Mouse (Mus musculus) macrophage (primary cell): ENCODE measurements around the gene Lman1l. TPM values are rescaled to one million over a fixed set of nuclear protein-coding genes. Genes with fewer than 3 reads are reported as not detected.

ENCODE experiments used
- H3K27ac ChIP-seq: fragments of 350-480 bp; formaldehyde crosslinking; 2 replicates; pipeline ENCODE4 v1.9.0; 2021
- H3K36me3 ChIP-seq: fragments of 350-480 bp; formaldehyde crosslinking; 2 replicates; pipeline ENCODE4 v1.9.0; 2021; ENCODE audit errors: inconsistent target
- H3K4me3 ChIP-seq: fragments of 350-480 bp; formaldehyde crosslinking; 2 replicates; pipeline ENCODE4 v1.9.0; 2021; ENCODE audit errors: inconsistent target
- H3K79me2 ChIP-seq: fragments of 350-480 bp; formaldehyde crosslinking; 2 replicates; pipeline ENCODE4 v1.9.0; 2021; ENCODE audit errors: inconsistent target
- WGBS: methylation state at CpG from one replicate; pipeline ENCODE4 v1.1.7; 2026; ENCODE audit warnings: inconsistent platforms; ENCODE audit not compliant: missing documents; 5-methylcytosine and 5-hydroxymethylcytosine counted together
- polyA plus RNA-seq: library from polyadenylated mRNA; stranded (reverse); fragments of 250-400 nt; gene quantifications from 3 replicates; pipeline ENCODE4 v1.2.4, GENCODE M21; 2018; ENCODE audit warnings: inconsistent platforms
- total RNA-seq, 78 experiments: library from RNA; depleted of rRNA; stranded (reverse); fragments of 250-400 nt; gene quantifications; 1 replicate in 9 of 78; 2 replicates in 24 of 78; 3 replicates in 43 of 78; 4 replicates in 2 of 78; pipeline ENCODE4 v1.2.4; 2018; ENCODE audit warnings: inconsistent platforms in 56 of 78

The Lman1l gene
- total RNA-seq (2018; cell fraction: chromatin; rRNA removed) = 1 to 10 TPM in 2 of 26 experiments, under 1 TPM in 6, not detected in 18; 0.42 to 1.8 (median 0.63) TPM
- total RNA-seq (2018; cell fraction: cytosol; rRNA removed) = under 1 TPM in 1 of 26 experiments, not detected in 25; 0.05 TPM
- 1 to 10 TPM in 1 of 26 experiments, under 1 TPM in 5, not detected in 20; 0.28 to 1.3 (median 0.75) TPM for total RNA-seq (2018; cell fraction: nucleus; rRNA removed)
- not detected in 3 replicates for polyA plus RNA-seq

DNA sequence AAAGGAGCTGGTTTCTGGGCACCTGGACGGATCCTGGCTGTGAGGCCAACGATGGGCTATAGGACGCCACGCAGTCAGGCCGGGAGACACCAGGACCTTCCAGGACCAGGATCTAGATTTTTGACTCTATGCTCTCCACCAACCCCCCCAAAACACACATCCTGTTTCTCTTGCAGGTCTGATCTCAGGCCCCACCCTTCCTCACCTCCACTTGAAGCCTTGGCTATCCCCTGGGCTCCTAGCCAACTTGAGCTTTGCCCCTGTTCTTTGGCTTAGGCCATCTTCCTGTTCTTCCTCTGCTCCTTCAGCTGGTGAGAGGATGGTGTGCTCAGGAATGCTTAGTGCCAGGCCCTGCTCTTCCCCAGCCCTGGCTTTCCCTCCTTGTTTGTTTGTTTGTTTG is at the start of gene Lman1l:
Gene Lman1l (minus strand): TSS at position 101 of the 400 bp plus-strand sequence.
- WGBS = 91% methylated on average over 5 of the region's 5 CpGs
- Histone ChIP-seq H3K27ac (no peak within 1 kb of the TSS), H3K79me2 (no peaks in the 10 kb centered on the region), H3K36me3 (peaks cover 7% of the 10 kb centered on the region; the same call in 1 of the 2 replicates), H3K4me3 (no peak within 1 kb of the TSS)

GRCm38 (mm10) chr9:57669566-57669965 is 49.0 kb upstream of the Lman1l start:
- H3K79me2 ChIP-seq = no peaks in the 10 kb centered on the region
- 93% methylated on average over 3 of the region's 3 CpGs for WGBS
- H3K4me3 ChIP-seq = no peak overlapping the region
- H3K27ac ChIP-seq = no peak overlapping the region
- H3K36me3 ChIP-seq = no peaks in the 10 kb centered on the region

GRCm38 (mm10) chr9:57668277-57668676 is 47.7 kb upstream of the Lman1l start:
- Histone ChIP-seq H3K27ac (no peak overlapping the region), H3K4me3 (no peak overlapping the region), H3K36me3 (no peaks in the 10 kb centered on the region), H3K79me2 (no peaks in the 10 kb centered on the region)
- WGBS = 30% methylated on average over 1 of the region's 1 CpGs

DNA sequence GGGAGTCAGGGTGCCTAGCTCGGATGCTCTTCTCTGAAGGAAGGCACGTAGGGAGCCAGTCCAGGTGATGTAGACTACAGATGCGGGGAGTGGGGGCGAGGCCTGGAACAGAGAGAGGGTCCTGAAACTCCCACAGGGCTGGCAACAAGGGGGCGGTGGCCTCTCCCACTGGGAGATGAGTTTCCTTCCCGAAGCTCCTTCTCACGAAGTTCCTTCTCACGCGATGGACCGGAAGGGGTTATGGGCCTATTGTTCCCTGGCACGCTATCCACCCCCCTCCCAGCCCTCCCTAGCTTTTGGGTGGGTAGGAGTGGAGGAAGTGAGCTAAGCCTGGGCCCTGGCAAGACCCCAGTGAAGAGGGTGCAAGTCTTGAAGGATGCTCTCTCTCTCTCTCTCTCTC is 47.2 kb upstream of the Lman1l start:
- Histone ChIP-seq H3K27ac (no peak overlapping the region), H3K4me3 (no peak overlapping the region), H3K79me2 (no peaks in the 10 kb centered on the region), H3K36me3 (no peaks in the 10 kb centered on the region)
- 73% methylated on average over 11 of the region's 11 CpGs for WGBS

DNA sequence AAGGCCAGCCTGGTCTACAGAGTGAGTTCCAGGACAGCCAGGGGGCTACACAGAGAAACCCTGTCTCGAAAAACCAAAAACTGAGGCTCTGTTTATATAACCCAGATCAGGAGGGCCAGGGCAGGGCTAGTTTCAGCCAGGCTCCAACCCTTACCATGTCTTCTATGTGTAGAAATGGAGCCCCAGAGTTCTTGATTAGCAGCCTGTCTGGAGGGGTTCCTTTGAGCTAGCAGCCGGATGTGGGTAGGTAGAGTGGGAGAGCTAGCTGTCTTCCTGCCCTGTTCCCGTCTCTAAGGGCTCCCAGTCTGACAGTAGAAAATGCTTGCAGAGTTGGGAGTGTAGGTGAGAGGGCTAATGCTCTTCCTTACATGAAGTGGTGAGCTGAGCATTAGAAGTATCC is 46.6 kb upstream of the Lman1l start:
- no peaks in the 10 kb centered on the region for H3K36me3 ChIP-seq
- no peak overlapping the region for H3K27ac ChIP-seq
- no peak overlapping the region for H3K4me3 ChIP-seq
- WGBS = 73% methylated on average over 3 of the region's 3 CpGs
- no peaks in the 10 kb centered on the region for H3K79me2 ChIP-seq

- H3K4me3 ChIP-seq = no peak overlapping the region
- no peaks in the 10 kb centered on the region for H3K79me2 ChIP-seq
- no peak overlapping the region for H3K27ac ChIP-seq
- 92% methylated on average over 8 of the region's 8 CpGs for WGBS
- no peaks in the 10 kb centered on the region for H3K36me3 ChIP-seq
Measured at GRCm38 (mm10) chr9:57666536-57666935, 46.0 kb upstream of the Lman1l start.

DNA sequence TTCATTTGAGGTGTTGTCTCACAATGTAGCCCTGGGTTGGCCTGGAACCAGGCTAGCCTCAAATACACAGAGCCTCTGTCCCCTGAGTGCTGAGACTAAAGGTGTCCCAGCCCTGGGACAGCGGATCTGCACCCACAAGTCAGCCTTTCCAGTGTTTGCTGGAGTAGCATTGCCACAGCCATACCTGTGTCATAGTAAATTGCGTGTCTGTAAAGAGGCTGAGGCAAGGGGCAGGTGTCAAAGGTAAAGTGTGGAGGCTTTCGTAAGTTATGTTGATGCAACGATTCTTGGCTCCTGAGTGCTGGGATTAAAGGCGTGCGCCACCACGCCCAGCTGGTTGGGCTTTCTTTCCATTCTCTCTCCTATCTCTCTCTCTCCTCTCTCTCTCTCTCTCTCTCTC is 44.0 kb upstream of the Lman1l start:
- Histone ChIP-seq H3K79me2 (no peaks in the 10 kb centered on the region), H3K4me3 (no peak overlapping the region), H3K27ac (no peak overlapping the region), H3K36me3 (no peaks in the 10 kb centered on the region)
- WGBS = 70% methylated on average over 3 of the region's 7 CpGs

DNA sequence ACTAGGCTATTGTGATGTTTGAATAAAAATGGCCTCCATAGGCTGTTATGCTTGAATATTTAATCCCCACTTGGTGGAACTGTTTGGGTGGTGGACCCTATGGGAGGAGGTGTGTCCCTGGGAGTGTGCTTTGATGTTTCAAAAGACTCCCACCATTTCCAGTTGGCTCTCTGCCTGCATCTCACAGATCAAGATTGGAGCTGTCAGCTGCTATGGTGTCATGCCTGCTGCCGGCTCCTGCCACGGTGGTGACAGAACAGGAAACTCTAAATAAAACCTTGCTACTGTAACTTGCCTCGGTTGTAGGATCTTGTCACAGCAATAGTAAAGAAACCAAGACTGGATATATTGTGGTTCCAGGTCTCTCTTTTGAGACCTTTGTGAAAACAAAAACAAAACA is 41.0 kb upstream of the Lman1l start:
- H3K27ac ChIP-seq = no peak overlapping the region
- no peaks in the 10 kb centered on the region for H3K79me2 ChIP-seq
- no peaks in the 10 kb centered on the region for H3K36me3 ChIP-seq
- WGBS = 64% methylated on average over 3 of the region's 3 CpGs
- H3K4me3 ChIP-seq = no peak overlapping the region

GRCm38 (mm10) chr9:57660501-57660900 is 39.9 kb upstream of the Lman1l start:
- WGBS = 42% methylated on average over 6 of the region's 6 CpGs
- Histone ChIP-seq H3K36me3 (no peaks in the 10 kb centered on the region), H3K4me3 (no peak overlapping the region), H3K79me2 (no peaks in the 10 kb centered on the region), H3K27ac (no peak overlapping the region)

GRCm38 (mm10) chr9:57659774-57660173 is 39.2 kb upstream of the Lman1l start:
- Histone ChIP-seq H3K36me3 (no peaks in the 10 kb centered on the region), H3K27ac (no peak overlapping the region), H3K79me2 (no peaks in the 10 kb centered on the region), H3K4me3 (no peak overlapping the region)
- WGBS = 17% methylated on average over 4 of the region's 4 CpGs

DNA sequence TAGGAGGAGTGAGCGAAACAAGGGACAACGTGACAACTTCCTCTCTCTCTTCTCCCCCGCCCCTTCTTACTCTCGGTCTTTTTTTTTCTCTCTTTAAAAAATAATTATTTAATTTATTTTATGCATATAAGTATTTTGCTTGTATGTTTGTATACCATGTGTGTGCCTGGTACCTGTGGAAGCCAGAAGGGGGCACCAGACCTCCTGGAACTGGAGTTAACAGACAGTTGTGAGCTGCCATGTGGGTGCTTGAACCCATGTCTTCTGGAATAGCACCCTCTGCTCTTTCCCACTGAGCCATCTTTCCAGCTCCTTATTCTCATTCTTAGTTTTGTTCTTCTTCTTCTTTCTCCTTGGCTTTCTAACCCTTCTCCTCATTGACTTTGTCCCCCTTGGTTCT is 38.4 kb upstream of the Lman1l start:
- no peak overlapping the region for H3K27ac ChIP-seq
- H3K36me3 ChIP-seq = no peaks in the 10 kb centered on the region
- peaks cover 6% of the 10 kb centered on the region; the same call in 1 of the 2 replicates for H3K79me2 ChIP-seq
- H3K4me3 ChIP-seq = no peak overlapping the region
- 75% methylated on average over 2 of the region's 4 CpGs for WGBS

DNA sequence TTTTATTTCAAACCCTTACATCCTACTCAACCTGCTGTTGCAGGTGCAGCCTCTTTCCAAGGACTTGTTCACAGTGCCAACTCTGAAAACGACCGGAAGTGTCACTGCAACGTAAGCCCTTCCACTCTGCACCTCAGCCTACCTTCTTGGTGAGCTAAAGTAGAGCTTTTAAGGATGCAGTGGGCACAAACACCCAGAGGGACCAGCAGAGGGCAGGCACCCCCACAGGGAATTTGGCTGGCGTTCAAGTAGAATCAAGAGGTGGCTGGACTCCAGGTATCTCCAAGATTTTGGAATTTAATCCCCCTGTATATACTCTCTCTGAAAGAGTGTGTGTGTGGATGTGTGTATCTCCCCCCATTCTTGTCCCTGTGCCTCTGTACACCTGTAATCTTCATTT is 37.3 kb upstream of the Lman1l start:
- no peak overlapping the region for H3K27ac ChIP-seq
- no peak overlapping the region for H3K4me3 ChIP-seq
- H3K36me3 ChIP-seq = no peaks in the 10 kb centered on the region
- WGBS = 61% methylated on average over 4 of the region's 4 CpGs
- H3K79me2 ChIP-seq = peaks cover 11% of the 10 kb centered on the region; the same call in 1 of the 2 replicates

DNA sequence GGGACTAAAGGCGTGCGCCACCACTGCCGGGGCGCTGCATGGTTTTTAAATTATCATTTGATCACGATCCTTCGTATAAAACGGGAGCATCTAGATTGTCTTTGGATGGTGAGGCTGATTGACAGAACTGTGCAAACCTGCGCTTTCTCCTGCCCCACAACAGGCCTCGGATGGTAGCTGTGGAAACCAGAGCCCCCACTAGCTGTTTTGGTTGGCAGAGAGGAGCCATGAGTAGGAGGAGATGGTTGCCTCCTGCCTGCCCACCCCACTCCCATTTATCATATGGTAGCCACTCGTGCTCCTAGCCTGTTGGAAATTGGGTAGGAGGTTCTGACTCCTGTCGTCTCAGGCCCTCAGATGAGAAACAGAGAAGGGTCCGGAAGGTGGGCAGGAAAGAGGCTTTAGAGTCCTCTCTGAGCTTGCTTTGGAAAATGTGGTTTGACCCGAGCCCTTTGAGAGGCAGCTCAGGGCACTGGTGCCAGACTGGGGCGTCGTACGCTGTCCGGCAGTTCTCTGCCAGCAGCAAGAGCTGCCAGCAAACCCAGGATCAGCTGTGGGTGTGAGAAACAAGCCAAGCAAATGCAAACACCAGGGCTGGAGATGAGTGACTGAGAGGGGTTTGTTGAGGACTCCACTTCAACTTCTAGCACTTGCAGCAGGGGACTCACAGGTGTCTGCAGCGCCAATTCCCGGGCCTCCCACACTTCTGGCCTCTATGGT is 36.2 kb upstream of the Lman1l start:
- Histone ChIP-seq H3K36me3 (no peaks in the 10 kb centered on the region), H3K4me3 (no peak overlapping the region), H3K27ac (no peak overlapping the region), H3K79me2 (peaks cover 11% of the 10 kb centered on the region; the same call in 1 of the 2 replicates)
- WGBS = 89% methylated on average over 19 of the region's 19 CpGs

GRCm38 (mm10) chr9:57655749-57656148 is 35.2 kb upstream of the Lman1l start:
- H3K36me3 ChIP-seq = no peaks in the 10 kb centered on the region
- 4% methylated on average over 11 of the region's 11 CpGs for WGBS
- peaks cover 11% of the 10 kb centered on the region; the same call in 1 of the 2 replicates for H3K79me2 ChIP-seq
- H3K27ac ChIP-seq = no peak overlapping the region
- no peak overlapping the region for H3K4me3 ChIP-seq

- Histone ChIP-seq H3K4me3 (no peak overlapping the region), H3K27ac (no peak overlapping the region), H3K79me2 (peaks cover 11% of the 10 kb centered on the region; the same call in 1 of the 2 replicates), H3K36me3 (no peaks in the 10 kb centered on the region)
- WGBS = 70% methylated on average over 1 of the region's 1 CpGs
Measured at GRCm38 (mm10) chr9:57654966-57655365, 34.4 kb upstream of the Lman1l start.
